ENCODE assay signal across 9 mouse cellular contexts in the genomic region with DNA sequence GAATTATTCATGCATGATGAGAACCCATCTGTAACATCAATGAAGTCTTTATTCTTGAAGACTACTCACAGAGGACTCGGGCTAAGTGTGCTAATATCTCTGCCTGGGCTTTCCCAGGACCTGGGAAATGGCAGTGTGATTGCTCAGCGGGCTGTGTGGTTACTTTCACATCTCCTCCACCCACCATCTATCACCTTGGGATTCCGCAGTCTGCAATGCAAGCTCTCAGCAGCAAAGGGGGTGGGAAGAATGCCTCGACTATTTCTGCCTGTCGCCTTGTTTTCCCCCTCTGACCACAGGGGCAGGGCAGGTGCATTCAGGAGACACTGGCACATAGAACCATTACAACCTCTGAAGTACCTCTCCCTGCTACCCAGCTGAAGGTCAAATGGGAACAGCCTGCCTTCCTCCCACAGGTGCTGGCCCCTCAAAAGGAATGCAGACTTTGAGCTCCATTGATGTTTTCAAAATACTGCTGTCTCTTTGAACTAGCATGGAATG.
DNase-seq lines count a peak whose midpoint lies in the region; ATAC-seq lines count a peak whose summit lies in the region.
"Had no signal": no experiment of that assay in that cellular context is flagged by ENCODE, and none has a peak within 500 bp of the region (broad histone marks: within the 10 kb centered on the region; RNA-seq: fewer than 3 reads in every experiment).

No protein-coding gene starts in this region.

- ATAC-seq in midbrain, embryonic 15.5 days (replicated peaks) = no peak
- ATAC-seq in midbrain, embryonic 14.5 days (ENCODE audit: low FRiP score, low TSS enrichment) = no peak

- no peaks in the 10 kb centered on the region for H3K27me3 ChIP-seq in midbrain, embryonic 15.5 days (replicated peaks)
- H3K27me3 ChIP-seq in midbrain, embryonic 14.5 days (ENCODE audit: control insufficient read depth, insufficient read depth, low read length) = no peaks in the 10 kb centered on the region
- H3K27me3 ChIP-seq: heart, embryonic 15.5 days had no signal

- H3K27ac ChIP-seq in midbrain, embryonic 15.5 days = 0 out of 2 replicates have a peak overlapping the region, but pooled peaks have one; percentile 5
- H3K27ac ChIP-seq in midbrain, embryonic 14.5 days (replicated peaks; ENCODE audit: low read depth, low read length) = no peak overlapping the region
- H3K27ac ChIP-seq: heart, embryonic 15.5 days had no signal

- no peak overlapping the region for H3K4me2 ChIP-seq in midbrain, embryonic 15.5 days
- H3K4me2 ChIP-seq in midbrain, embryonic 14.5 days (ENCODE audit: low read length) = no peak overlapping the region
- H3K4me2 ChIP-seq: heart, embryonic 15.5 days had no signal

- no peaks in the 10 kb centered on the region for H3K9me3 ChIP-seq in midbrain, embryonic 15.5 days
- no peaks in the 10 kb centered on the region for H3K9me3 ChIP-seq in midbrain, embryonic 14.5 days (ENCODE audit: control insufficient read depth, low read length)
- H3K9me3 ChIP-seq: heart, embryonic 15.5 days had no signal

- H3K36me3 ChIP-seq in midbrain, embryonic 15.5 days (replicated peaks) = no peaks in the 10 kb centered on the region
- H3K36me3 ChIP-seq in midbrain, embryonic 14.5 days (ENCODE audit: control insufficient read depth, insufficient read depth, low read length) = no peaks in the 10 kb centered on the region
- H3K36me3 ChIP-seq: heart, embryonic 15.5 days had no signal

- no peak for DNase-seq in midbrain, embryonic 14.5 days
- DNase-seq in embryo, embryonic 9.5 days (ENCODE audit: extremely low spot score) = peak; percentile 30
- peak; percentile 45 for DNase-seq in kidney, adult 9 months
- peak; percentile 74 for DNase-seq in retina, postnatal 1 day
- no peak for DNase-seq in layer of hippocampus, adult 8-10 months (ENCODE audit: low spot score in 2 of 2)
- no peak for DNase-seq in gastrocnemius, adult 18-20 months (ENCODE audit: low spot score)
- DNase-seq: lung, postnatal 4 days had no signal

- H3K4me1 ChIP-seq in midbrain, embryonic 15.5 days = peaks cover 12% of the 10 kb centered on the region
- 0 out of 2 replicates have a peak, but pooled peaks cover 11% of the 10 kb centered on the region for H3K4me1 ChIP-seq in midbrain, embryonic 14.5 days (ENCODE audit: control insufficient read depth, insufficient read depth, low read length)

- no peak overlapping the region for H3K9ac ChIP-seq in midbrain, embryonic 15.5 days
- H3K9ac ChIP-seq in midbrain, embryonic 14.5 days (replicated peaks; ENCODE audit: low read length) = no peak overlapping the region
- H3K9ac ChIP-seq: heart, embryonic 15.5 days had no signal

- H3K4me3 ChIP-seq in midbrain, embryonic 15.5 days = no peak overlapping the region
- no peak overlapping the region for H3K4me3 ChIP-seq in midbrain, embryonic 14.5 days (replicated peaks; ENCODE audit: low read depth, low read length)
- H3K4me3 ChIP-seq: heart, embryonic 15.5 days had no signal

- 49% methylated on average over 5 of the region's 5 CpGs for WGBS in midbrain, embryonic 15.5 days
- WGBS in midbrain, embryonic 14.5 days = 53% methylated on average over 5 of the region's 5 CpGs

Comparison
In these comparisons a context has a peak if more than half of its experiments do, and no peak if none do; other contexts are left out.
1. DNase-seq: peak in embryo, embryonic 9.5 days (single experiment), kidney, adult 9 months (single experiment) and retina, postnatal 1 day (single experiment); none in midbrain, embryonic 14.5 days (single experiment), layer of hippocampus, adult 8-10 months (0 of 2) and gastrocnemius, adult 18-20 months (single experiment).